ENCODE assay signal across 10 mouse cellular contexts in the genomic region with DNA sequence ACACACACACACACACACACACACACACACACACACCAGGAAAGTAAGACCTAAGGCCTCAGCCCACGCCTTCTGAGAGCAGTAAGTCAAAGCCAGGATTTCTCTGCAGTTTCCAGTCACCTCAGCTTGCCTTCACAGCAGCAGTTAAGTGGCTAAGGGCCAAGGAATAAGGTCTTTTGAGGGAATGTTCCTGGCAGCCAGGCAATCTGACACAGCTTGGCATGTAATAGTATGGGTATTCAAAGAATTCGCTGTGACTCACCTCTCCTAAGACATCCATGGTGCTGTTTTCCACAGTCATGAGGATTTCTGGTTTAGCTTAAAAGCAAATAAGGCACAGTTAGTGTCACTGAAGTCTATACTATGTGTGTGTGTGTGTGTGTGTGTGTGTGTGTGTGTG. TPM values are rescaled to one million over a fixed set of nuclear protein-coding genes. Genes with fewer than 3 reads are reported as not detected.
DNase-seq lines count a peak whose midpoint lies in the region; ATAC-seq and TF ChIP-seq lines count a peak whose summit lies in the region.
"Had no signal": no experiment of that assay in that cellular context is flagged by ENCODE, and none has a peak within 500 bp of the region (broad histone marks: within the 10 kb centered on the region; RNA-seq: fewer than 3 reads in every experiment).

No protein-coding gene starts in this region.

- peak; percentile 31; the same call in 1 of the 2 replicates for ATAC-seq in intestine, embryonic 15.5 days
- ATAC-seq in intestine, postnatal 0 days: no peak
- no peak for ATAC-seq in liver, embryonic 11.5 days (replicated peaks; ENCODE audit: low FRiP score)
- no peak for ATAC-seq in megakaryocyte-erythroid progenitor cell, adult 5-6 weeks (replicated peaks; ENCODE audit: low FRiP score, low TSS enrichment, poor library complexity, severe bottlenecking)

- H3K36me3 ChIP-seq in intestine, embryonic 15.5 days: no peaks in the 10 kb centered on the region
- H3K36me3 ChIP-seq in intestine, postnatal 0 days (ENCODE audit: control insufficient read depth, insufficient read depth): no peaks in the 10 kb centered on the region
- H3K36me3 ChIP-seq in liver, embryonic 11.5 days (ENCODE audit: control insufficient read depth, insufficient read depth, low read length): no peaks in the 10 kb centered on the region
- H3K36me3 ChIP-seq: embryonic facial prominence, embryonic 13.5 days; G1E had no signal

- 73% methylated on average over 2 of the region's 2 CpGs for WGBS in intestine, embryonic 15.5 days
- 70% methylated on average over 2 of the region's 2 CpGs for WGBS in intestine, postnatal 0 days
- WGBS in liver, embryonic 11.5 days: 89% methylated on average over 2 of the region's 2 CpGs

- peak; percentile 57 to 85 for DNase-seq in adrenal gland, adult (ENCODE audit: inconsistent age in 2 of 2, low spot score in 1 of 2)
- peak; percentile 23 to 40 for DNase-seq in frontal cortex, postnatal 36 days (ENCODE audit: low spot score in 2 of 2)
- DNase-seq in kidney, postnatal 14 days: peak; percentile 60
- peak; percentile 3 to 12 for DNase-seq in right cerebral cortex, postnatal 36 days (ENCODE audit: low spot score in 2 of 2)
- no peak for DNase-seq in liver, embryonic 11.5 days (ENCODE audit: low spot score)

- no peaks in the 10 kb centered on the region for H3K27me3 ChIP-seq in intestine, embryonic 15.5 days (replicated peaks)
- no peaks in the 10 kb centered on the region for H3K27me3 ChIP-seq in intestine, postnatal 0 days (replicated peaks; ENCODE audit: control insufficient read depth, insufficient read depth, low read length)
- H3K27me3 ChIP-seq in liver, embryonic 11.5 days (replicated peaks; ENCODE audit: control insufficient read depth, insufficient read depth, low read length): no peaks in the 10 kb centered on the region
- H3K27me3 ChIP-seq: embryonic facial prominence, embryonic 13.5 days had no signal

- no peak overlapping the region for H3K4me2 ChIP-seq in intestine, embryonic 15.5 days (replicated peaks)
- H3K4me2 ChIP-seq in intestine, postnatal 0 days (replicated peaks; ENCODE audit: low read depth): no peak overlapping the region
- no peak overlapping the region for H3K4me2 ChIP-seq in liver, embryonic 11.5 days
- H3K4me2 ChIP-seq: embryonic facial prominence, embryonic 13.5 days had no signal

- no peaks in the 10 kb centered on the region for H3K4me1 ChIP-seq in intestine, embryonic 15.5 days (replicated peaks)
- H3K4me1 ChIP-seq in intestine, postnatal 0 days (replicated peaks; ENCODE audit: control insufficient read depth, insufficient read depth, low read length): no peaks in the 10 kb centered on the region
- H3K4me1 ChIP-seq in liver, embryonic 11.5 days (replicated peaks; ENCODE audit: control insufficient read depth, insufficient read depth, low read length): no peaks in the 10 kb centered on the region

- no peak for TF ChIP-seq CTCF in intestine, postnatal 0 days (IDR thresholded peaks at IDR 0.05; ENCODE audit: low read depth)

- no peak overlapping the region for H3K9ac ChIP-seq in intestine, embryonic 15.5 days
- no peak overlapping the region for H3K9ac ChIP-seq in intestine, postnatal 0 days (ENCODE audit: low read depth, low read length)
- H3K9ac ChIP-seq in liver, embryonic 11.5 days (ENCODE audit: low read depth, low read length): no peak overlapping the region
- H3K9ac ChIP-seq: embryonic facial prominence, embryonic 13.5 days had no signal

- no peak overlapping the region for H3K27ac ChIP-seq in intestine, embryonic 15.5 days
- no peak overlapping the region for H3K27ac ChIP-seq in intestine, postnatal 0 days (ENCODE audit: low read depth, low read length)
- no peak overlapping the region for H3K27ac ChIP-seq in liver, embryonic 11.5 days (ENCODE audit: low read depth, low read length)
- H3K27ac ChIP-seq: embryonic facial prominence, embryonic 13.5 days had no signal

- H3K9me3 ChIP-seq in intestine, embryonic 15.5 days: no peaks in the 10 kb centered on the region
- no peaks in the 10 kb centered on the region for H3K9me3 ChIP-seq in intestine, postnatal 0 days (ENCODE audit: control insufficient read depth)
- no peaks in the 10 kb centered on the region for H3K9me3 ChIP-seq in liver, embryonic 11.5 days (ENCODE audit: control insufficient read depth, low read length)
- H3K9me3 ChIP-seq: embryonic facial prominence, embryonic 13.5 days had no signal

- no peak overlapping the region for H3K4me3 ChIP-seq in intestine, embryonic 15.5 days (replicated peaks)
- H3K4me3 ChIP-seq in intestine, postnatal 0 days (ENCODE audit: low read depth, low read length): no peak overlapping the region
- H3K4me3 ChIP-seq in liver, embryonic 11.5 days (ENCODE audit: low read depth, low read length): no peak overlapping the region
- H3K4me3 ChIP-seq: embryonic facial prominence, embryonic 13.5 days had no signal

RNA-seq across cellular contexts. Expression of gene Cd96, which starts 25.6 kb away (rescaled TPM):
- 0.32 and 0.43 TPM in 2 replicates for polyA plus RNA-seq in intestine, embryonic 15.5 days (2015; fragmentation: Nextera tagmentation; extraction: Ambion mirVana)
- 0.16 and 0.17 TPM in 2 replicates for polyA plus RNA-seq in intestine, postnatal 0 days (2015; fragmentation: Nextera tagmentation; extraction: Ambion mirVana)
- polyA plus RNA-seq in liver, embryonic 11.5 days (2014; fragmentation: Nextera tagmentation; extraction: Ambion mirVana): 0.12 TPM in 1 of 2 replicates, not detected in the other
- 3.6 and 12.1 TPM in 2 replicates for total RNA-seq in megakaryocyte-erythroid progenitor cell, adult 5-6 weeks (2014; fragmentation: Nextera tagmentation)
- total RNA-seq in megakaryocyte-erythroid progenitor cell, adult 5-6 weeks (2017): 4.3 and 5.0 TPM in 2 replicates
- total RNA-seq: G1E had no signal
- polyA plus RNA-seq: embryonic facial prominence, embryonic 13.5 days; G1E had no signal
